Mouse (Mus musculus): Measurements from ENCODE around the gene Zpld1. TPM values are rescaled to one million over a fixed set of nuclear protein-coding genes. Genes with fewer than 3 reads are reported as not detected.

Zpld1 gene
- not detected for total RNA-seq (2022)

- DNase-seq (ENCODE audit: low spot score in 2 of 2), result no peak
Measured at GRCm38 (mm10) chr16:55297886-55298285, at the start of gene Zpld1. Gene Zpld1 (minus strand): TSS chr16:55297986.

- DNase-seq (ENCODE audit: low spot score in 2 of 2), result no peak
Measured at GRCm38 (mm10) chr16:55345644-55346043, 47.9 kb upstream of the Zpld1 start.

GRCm38 (mm10) chr16:55321542-55322514, 24.0 kb upstream of the Zpld1 start:
- DNase-seq (ENCODE audit: low spot score in 2 of 2), result no peak

GRCm38 (mm10) chr16:55316996-55317395, 19.2 kb upstream of the Zpld1 start:
- DNase-seq (ENCODE audit: low spot score in 2 of 2), result no peak

GRCm38 (mm10) chr16:55312106-55312505, 14.3 kb upstream of the Zpld1 start:
- DNase-seq (ENCODE audit: low spot score in 2 of 2), result no peak

GRCm38 (mm10) chr16:55282696-55283095, 15.1 kb downstream of the Zpld1 start:
- no peak for DNase-seq (ENCODE audit: low spot score in 2 of 2)

- no peak for DNase-seq (ENCODE audit: low spot score in 2 of 2)
Measured at GRCm38 (mm10) chr16:55277447-55277846, 20.3 kb downstream of the Zpld1 start.

- no peak for DNase-seq (ENCODE audit: low spot score in 2 of 2)
Measured at GRCm38 (mm10) chr16:55265281-55265680, 32.5 kb downstream of the Zpld1 start.

GRCm38 (mm10) chr16:55260862-55261574, 36.8 kb downstream of the Zpld1 start:
- no peak for DNase-seq (ENCODE audit: low spot score in 2 of 2)

- no peak for DNase-seq (ENCODE audit: low spot score in 2 of 2)
Measured at GRCm38 (mm10) chr16:55259719-55260118, 38.1 kb downstream of the Zpld1 start.

GRCm38 (mm10) chr16:55240996-55241395, 56.8 kb downstream of the Zpld1 start:
- no peak for DNase-seq (ENCODE audit: low spot score in 2 of 2)

- no peak for DNase-seq (ENCODE audit: low spot score in 2 of 2)
Measured at GRCm38 (mm10) chr16:55228995-55229622, 68.7 kb downstream of the Zpld1 start.

- DNase-seq (ENCODE audit: low spot score in 2 of 2), result no peak
Measured at GRCm38 (mm10) chr16:55203945-55204344, 93.8 kb downstream of the Zpld1 start.

GRCm38 (mm10) chr16:55190397-55190796, 107.4 kb downstream of the Zpld1 start:
- no peak for DNase-seq (ENCODE audit: low spot score in 2 of 2)

GRCm38 (mm10) chr16:55185370-55185769, 112.4 kb downstream of the Zpld1 start:
- no peak for DNase-seq (ENCODE audit: low spot score in 2 of 2)

All from gastrocnemius, adult 8-10 months (tissue).